Mouse (Mus musculus): Measurements from ENCODE around the gene Golga3. TPM values are rescaled to one million over a fixed set of nuclear protein-coding genes. Genes with fewer than 3 reads are reported as not detected.
A peak's percentile ranks its signal among the peaks of the same experiment; 100 is the strongest.

Gene Golga3
- 20.6 and 22.3 TPM in 2 replicates for polyA plus RNA-seq (2016; fragmentation: Nextera tagmentation; extraction: Ambion mirVana)

DNA sequence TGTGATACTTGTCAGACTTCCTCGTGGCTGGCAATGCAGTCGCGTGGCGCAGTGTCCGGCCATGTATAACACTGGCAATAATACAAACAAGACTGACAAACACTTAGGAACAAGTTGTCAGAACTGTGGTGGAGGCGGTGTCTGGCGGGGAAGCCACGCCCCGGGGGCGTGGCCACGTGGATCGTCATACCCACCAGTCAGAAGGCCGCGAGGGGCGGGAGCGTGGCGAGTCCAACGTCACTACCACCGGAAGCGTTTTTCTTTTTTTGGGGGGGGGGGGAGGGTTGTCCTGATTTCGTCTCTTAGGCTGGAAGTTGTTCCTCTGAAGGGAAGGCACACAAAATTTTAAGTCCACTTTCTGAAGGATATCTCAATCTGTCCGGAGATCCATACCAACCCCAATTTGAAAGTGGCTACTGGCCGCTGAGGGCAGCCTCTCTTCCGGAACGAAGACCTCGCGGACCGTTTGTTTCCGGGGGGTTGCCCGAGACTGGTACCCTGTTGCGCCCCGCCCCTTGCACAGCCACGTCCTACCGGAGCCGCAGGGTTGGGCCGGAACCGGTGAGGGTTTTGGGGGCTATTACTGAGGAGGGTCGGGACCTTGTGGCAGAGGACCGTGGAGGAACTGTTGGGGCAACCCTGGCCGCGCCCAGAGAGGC is at the start of gene Golga3:
Gene Golga3 (plus strand): TSS at position 340 of the 659 bp plus-strand sequence.
- peak within 1 kb of the TSS; percentile 93 for H3K27ac ChIP-seq
- peaks cover 5% of the 10 kb centered on the region; the same call in 1 of the 2 replicates for H3K36me3 ChIP-seq
- DNase-seq (ENCODE audit: low spot score) = peak; percentile 94
- H3K9me3 ChIP-seq = no peaks in the 10 kb centered on the region
- WGBS = under 1% methylated on average over 41 of the region's 41 CpGs
- H3K27me3 ChIP-seq (ENCODE audit: insufficient read depth, poor library complexity, severe bottlenecking) = no peaks in the 10 kb centered on the region
- H3K4me3 ChIP-seq = peak within 1 kb of the TSS; percentile 77
- peaks cover 8% of the 10 kb centered on the region for H3K4me1 ChIP-seq

DNA sequence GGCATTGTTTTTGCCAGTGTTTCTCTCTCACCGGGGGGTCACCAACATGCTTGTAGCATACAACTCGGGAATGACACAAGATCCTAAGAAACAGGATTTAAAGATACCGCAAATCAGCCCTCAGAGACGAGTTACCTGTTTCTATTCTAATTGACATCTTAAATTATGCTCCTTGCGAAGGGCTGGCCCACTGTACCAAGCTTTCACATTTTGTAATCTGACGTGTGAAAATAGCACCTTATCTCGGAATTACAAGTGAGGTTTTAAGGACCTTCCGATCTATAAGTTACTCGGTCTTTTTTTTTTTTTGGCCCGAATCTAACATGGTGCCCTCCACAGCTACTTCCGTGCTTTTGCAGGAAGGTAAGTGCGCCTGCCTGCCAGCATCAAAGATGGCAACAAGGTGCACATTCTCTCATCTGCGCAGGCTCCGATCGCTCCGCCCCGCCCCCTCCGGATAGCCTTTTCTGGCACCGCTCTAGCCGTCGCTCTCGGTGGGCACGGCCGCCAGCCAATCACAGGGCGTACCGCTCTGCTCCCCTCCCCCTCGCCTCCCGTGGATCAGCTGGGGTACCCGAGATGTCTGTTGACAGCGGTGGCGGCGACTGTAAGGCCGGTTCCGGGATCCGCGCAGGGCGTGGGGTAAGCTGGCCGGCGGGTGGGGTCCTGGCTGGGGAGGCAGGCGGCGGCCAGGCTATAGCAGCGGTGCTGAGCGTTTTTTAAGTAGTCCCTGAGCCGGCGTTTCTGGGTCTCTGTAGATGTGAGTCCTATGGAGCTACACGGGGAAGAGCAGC is 41.0 kb upstream of the Golga3 start, which contains the start of gene Chfr:
Gene Chfr (plus strand): TSS at position 550 of the 794 bp plus-strand sequence.
- Histone ChIP-seq H3K27ac (peak within 1 kb of the TSS; percentile 84), H3K4me3 (peak within 1 kb of the TSS; percentile 84), H3K4me1 (0 out of 2 replicates have a peak, but pooled peaks cover 3% of the 10 kb centered on the region), H3K36me3 (peaks cover 16% of the 10 kb centered on the region), H3K27me3 (ENCODE audit: insufficient read depth, poor library complexity, severe bottlenecking) (no peaks in the 10 kb centered on the region), H3K9me3 (0 out of 2 replicates have a peak, but pooled peaks cover 5% of the 10 kb centered on the region)
- DNase-seq (ENCODE audit: low spot score) = peak; percentile 100
- 4% methylated on average over 46 of the region's 46 CpGs for WGBS

DNA sequence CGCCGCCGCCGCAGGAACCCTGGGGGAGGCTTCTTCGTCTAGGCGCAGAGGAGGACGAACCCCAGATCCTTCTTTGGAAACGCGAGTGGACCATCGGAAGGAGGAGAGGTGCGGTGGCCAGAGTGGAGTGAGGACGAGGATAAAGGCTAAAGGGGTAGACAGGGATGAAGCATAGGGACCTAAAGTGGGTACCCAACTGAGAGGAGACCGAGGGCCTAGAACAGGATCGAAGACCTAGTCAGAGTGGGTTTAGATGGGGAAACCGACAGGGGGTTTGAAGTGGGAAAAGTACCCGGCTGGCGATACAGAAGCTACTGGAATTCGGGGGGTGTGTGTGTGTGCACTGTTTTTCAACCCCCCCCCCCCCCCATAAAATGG is 40.4 kb upstream of the Golga3 start:
- H3K36me3 ChIP-seq = peaks cover 19% of the 10 kb centered on the region
- 0 out of 2 replicates have a peak, but pooled peaks cover 5% of the 10 kb centered on the region for H3K9me3 ChIP-seq
- peak overlapping the region; percentile 84 for H3K27ac ChIP-seq
- no peak for DNase-seq (ENCODE audit: low spot score)
- WGBS = 8% methylated on average over 18 of the region's 18 CpGs
- H3K4me3 ChIP-seq = peak overlapping the region; percentile 84
- H3K27me3 ChIP-seq (ENCODE audit: insufficient read depth, poor library complexity, severe bottlenecking) = no peaks in the 10 kb centered on the region
- 0 out of 2 replicates have a peak, but pooled peaks cover 3% of the 10 kb centered on the region for H3K4me1 ChIP-seq

DNA sequence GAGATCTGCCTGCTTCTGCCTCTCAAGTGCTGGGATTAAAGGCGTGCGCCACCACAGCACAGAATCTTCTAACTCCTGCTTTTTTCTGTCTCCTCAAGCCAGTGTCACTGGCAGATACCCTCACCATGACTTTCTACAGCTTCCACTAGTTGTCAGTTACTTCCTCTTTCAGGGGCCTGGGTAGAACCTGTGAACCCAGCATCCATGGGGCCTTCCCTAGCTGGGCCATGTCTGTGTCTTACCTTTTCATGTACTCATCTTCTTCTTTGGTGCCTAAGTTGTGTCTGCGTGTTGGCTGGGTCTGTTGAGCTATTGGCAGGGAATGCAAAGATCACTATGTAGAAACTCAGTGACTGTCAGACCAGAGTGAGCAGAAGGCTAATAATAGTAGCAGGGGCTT is 38.7 kb upstream of the Golga3 start:
- no peak overlapping the region for H3K27ac ChIP-seq
- no peak for DNase-seq (ENCODE audit: low spot score)
- WGBS = over 99% methylated on average over 3 of the region's 3 CpGs
- H3K9me3 ChIP-seq = 0 out of 2 replicates have a peak, but pooled peaks cover 5% of the 10 kb centered on the region
- H3K27me3 ChIP-seq (ENCODE audit: insufficient read depth, poor library complexity, severe bottlenecking) = no peaks in the 10 kb centered on the region
- 0 out of 2 replicates have a peak, but pooled peaks cover 3% of the 10 kb centered on the region for H3K4me1 ChIP-seq
- H3K4me3 ChIP-seq = no peak overlapping the region
- peaks cover 34% of the 10 kb centered on the region for H3K36me3 ChIP-seq

DNA sequence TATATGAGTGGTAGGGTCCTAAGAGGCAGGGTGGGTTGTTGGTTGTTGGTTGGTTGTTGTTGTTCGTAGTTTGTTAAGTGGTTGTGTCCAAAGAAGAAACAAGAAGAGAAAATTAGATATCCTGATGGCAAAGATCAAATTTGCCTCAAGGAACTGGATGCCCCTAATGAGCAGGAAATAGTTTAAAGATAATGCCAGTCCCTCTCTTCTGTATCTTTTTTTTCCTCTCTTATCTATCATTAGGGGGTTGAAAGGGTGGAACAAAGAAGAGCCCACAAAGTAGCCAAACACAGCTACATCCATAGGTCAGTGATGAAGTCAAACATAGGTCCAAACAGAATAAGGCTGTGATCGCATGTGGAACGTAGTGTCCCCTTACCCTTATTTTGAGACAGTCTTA is 37.2 kb upstream of the Golga3 start:
- WGBS = 84% methylated on average over 3 of the region's 3 CpGs
- H3K27me3 ChIP-seq (ENCODE audit: insufficient read depth, poor library complexity, severe bottlenecking) = no peaks in the 10 kb centered on the region
- H3K9me3 ChIP-seq = no peaks in the 10 kb centered on the region
- 0 out of 2 replicates have a peak, but pooled peaks cover 3% of the 10 kb centered on the region for H3K4me1 ChIP-seq
- DNase-seq (ENCODE audit: low spot score) = no peak
- peaks cover 46% of the 10 kb centered on the region for H3K36me3 ChIP-seq
- no peak overlapping the region for H3K4me3 ChIP-seq
- no peak overlapping the region for H3K27ac ChIP-seq

DNA sequence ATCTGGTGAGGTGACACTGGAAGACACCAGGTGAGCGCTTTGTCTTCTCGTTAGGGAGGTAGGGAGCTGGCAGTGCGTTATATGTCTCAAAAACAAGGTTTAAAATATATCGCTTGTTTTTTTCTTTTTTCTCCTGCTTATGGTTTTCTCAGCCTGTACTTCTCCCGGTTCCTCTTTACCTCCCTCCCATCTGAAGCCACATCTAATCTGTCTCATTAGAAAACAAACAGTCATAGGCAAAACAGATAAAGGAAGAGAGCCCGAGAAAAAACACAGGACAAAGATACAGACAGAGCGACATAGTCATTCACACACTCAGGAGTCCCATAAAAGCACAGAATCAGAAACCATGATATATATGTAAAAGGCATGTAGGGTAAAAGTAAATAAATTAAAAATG is 36.1 kb upstream of the Golga3 start:
- Histone ChIP-seq H3K27ac (no peak overlapping the region), H3K4me1 (0 out of 2 replicates have a peak, but pooled peaks cover 3% of the 10 kb centered on the region), H3K27me3 (ENCODE audit: insufficient read depth, poor library complexity, severe bottlenecking) (no peaks in the 10 kb centered on the region), H3K9me3 (no peaks in the 10 kb centered on the region), H3K36me3 (peaks cover 57% of the 10 kb centered on the region), H3K4me3 (no peak overlapping the region)
- DNase-seq (ENCODE audit: low spot score) = no peak
- WGBS = 82% methylated on average over 7 of the region's 7 CpGs

DNA sequence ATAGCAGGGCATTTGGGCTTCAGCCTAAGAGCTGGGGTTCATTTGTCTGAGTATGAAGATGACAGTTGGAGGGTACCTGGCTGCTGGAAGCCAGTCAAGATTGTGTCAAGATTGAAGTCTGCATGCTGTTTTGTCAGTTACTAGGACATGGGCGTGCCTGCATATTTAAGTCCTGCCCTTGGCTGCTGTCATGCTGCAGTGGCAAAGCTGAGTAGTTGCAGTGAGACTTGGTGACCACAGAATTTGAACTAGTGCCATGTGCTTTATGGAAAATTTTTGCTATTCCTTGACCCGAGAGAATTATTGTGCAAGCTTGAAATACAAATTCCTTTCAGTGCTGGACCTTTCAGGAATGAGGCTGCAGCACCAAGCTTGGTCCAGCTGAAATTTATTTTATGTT is 34.2 kb upstream of the Golga3 start:
- Histone ChIP-seq H3K4me1 (0 out of 2 replicates have a peak, but pooled peaks cover 3% of the 10 kb centered on the region), H3K27ac (no peak overlapping the region), H3K36me3 (peaks cover 75% of the 10 kb centered on the region), H3K9me3 (no peaks in the 10 kb centered on the region), H3K27me3 (ENCODE audit: insufficient read depth, poor library complexity, severe bottlenecking) (no peaks in the 10 kb centered on the region), H3K4me3 (no peak overlapping the region)
- 84% methylated on average over 2 of the region's 2 CpGs for WGBS
- no peak for DNase-seq (ENCODE audit: low spot score)

DNA sequence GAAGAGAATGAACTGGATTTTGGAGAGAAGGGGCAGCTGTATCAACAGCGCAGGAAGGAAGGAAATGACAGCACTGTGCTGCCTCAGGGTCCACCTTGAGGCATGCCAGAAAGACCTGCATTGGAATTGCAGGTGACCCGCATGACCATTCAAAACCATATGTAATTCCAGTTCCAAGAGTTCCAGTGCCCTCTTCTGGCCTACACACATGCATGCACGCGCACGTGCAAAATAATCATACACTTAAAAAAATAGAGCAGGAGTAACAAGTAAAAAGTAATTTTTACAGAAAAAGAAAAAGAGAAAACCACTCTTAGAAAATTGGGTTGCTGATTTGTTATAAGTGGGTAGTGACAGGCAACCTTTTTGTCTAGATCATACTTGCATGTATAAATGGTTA is 33.5 kb upstream of the Golga3 start:
- Histone ChIP-seq H3K27me3 (ENCODE audit: insufficient read depth, poor library complexity, severe bottlenecking) (no peaks in the 10 kb centered on the region), H3K9me3 (no peaks in the 10 kb centered on the region), H3K36me3 (peaks cover 80% of the 10 kb centered on the region), H3K27ac (no peak overlapping the region), H3K4me3 (no peak overlapping the region), H3K4me1 (no peaks in the 10 kb centered on the region)
- no peak for DNase-seq (ENCODE audit: low spot score)
- WGBS = 89% methylated on average over 5 of the region's 5 CpGs

DNA sequence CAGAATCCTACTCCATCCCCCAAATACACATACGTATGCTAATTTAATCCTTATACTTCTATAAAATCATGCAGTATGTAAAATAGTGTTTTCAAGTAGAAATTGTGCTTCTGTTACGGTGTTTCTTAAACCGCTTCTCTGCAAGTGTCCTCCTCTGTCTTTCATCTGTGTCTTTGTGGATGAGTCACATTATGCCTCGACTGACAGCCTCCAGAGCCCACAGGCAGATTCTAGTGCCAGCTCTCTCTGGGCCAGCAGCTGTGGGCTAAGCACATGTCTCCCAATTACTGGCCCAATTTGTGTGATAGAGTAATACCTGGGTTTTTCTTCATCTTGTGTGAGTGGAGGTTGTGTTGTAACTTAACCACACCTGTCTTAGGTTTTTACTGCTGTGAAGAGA is 7.1 kb upstream of the Golga3 start:
- no peaks in the 10 kb centered on the region for H3K9me3 ChIP-seq
- H3K4me3 ChIP-seq = no peak overlapping the region
- H3K36me3 ChIP-seq = peaks cover 65% of the 10 kb centered on the region
- H3K27ac ChIP-seq = no peak overlapping the region
- 89% methylated on average over 4 of the region's 4 CpGs for whole genome bisulfite sequencing
- no peaks in the 10 kb centered on the region for H3K4me1 ChIP-seq
- no peak for DNase-seq (ENCODE audit: low spot score)
- no peaks in the 10 kb centered on the region for H3K27me3 ChIP-seq (ENCODE audit: insufficient read depth, poor library complexity, severe bottlenecking)

DNA sequence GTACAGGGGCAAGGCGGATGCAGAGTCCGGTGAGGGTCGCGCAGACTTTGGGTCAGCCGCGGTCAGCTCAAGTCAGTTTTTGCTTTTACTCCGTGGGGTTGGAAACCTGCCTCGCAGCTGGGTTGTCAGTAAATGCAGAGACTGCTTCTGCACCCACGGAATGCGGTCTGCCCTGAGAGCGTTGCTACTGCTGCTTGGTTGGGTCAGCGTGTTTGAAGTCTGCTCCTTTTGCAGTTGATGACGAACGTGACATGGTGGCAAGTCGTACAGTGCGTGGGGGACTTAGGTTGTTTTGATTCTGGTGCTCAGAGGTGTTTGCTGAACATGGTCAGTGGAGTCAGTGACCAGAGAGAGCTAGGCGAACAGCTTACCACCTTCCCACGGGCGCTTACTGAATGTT is 520 bp downstream of the Golga3 start:
- no peak for DNase-seq (ENCODE audit: low spot score)
- Histone ChIP-seq H3K4me3 (peak overlapping the region; percentile 77), H3K27me3 (ENCODE audit: insufficient read depth, poor library complexity, severe bottlenecking) (no peaks in the 10 kb centered on the region), H3K27ac (peak overlapping the region; percentile 93), H3K36me3 (peaks cover 7% of the 10 kb centered on the region), H3K4me1 (peaks cover 8% of the 10 kb centered on the region), H3K9me3 (no peaks in the 10 kb centered on the region)
- WGBS = 3% methylated on average over 19 of the region's 19 CpGs

DNA sequence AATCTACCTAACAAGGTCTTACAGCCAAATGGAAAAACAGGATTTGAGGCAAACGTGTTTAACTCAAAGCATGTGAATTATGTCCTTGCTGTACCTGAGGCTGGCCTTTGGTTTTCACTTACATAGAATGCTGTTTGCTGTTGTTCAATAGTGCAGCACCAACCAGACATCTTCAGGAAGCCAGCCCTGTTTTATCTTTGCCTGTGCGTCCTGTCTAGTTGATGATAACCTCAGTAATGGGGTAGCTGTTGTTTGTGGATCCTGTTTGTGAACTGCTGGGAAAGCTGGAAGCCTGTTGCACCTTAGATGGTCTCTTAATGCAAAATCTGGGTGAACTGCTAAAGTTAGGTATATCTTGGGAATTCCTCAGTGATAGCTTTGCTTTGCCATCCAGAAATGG is 2.1 kb downstream of the Golga3 start:
- H3K27me3 ChIP-seq (ENCODE audit: insufficient read depth, poor library complexity, severe bottlenecking) = no peaks in the 10 kb centered on the region
- H3K4me1 ChIP-seq = peaks cover 8% of the 10 kb centered on the region
- H3K27ac ChIP-seq = no peak overlapping the region
- H3K36me3 ChIP-seq = peaks cover 18% of the 10 kb centered on the region
- H3K9me3 ChIP-seq = no peaks in the 10 kb centered on the region
- 67% methylated on average over 2 of the region's 2 CpGs for WGBS
- no peak overlapping the region for H3K4me3 ChIP-seq
- DNase-seq (ENCODE audit: low spot score) = no peak

DNA sequence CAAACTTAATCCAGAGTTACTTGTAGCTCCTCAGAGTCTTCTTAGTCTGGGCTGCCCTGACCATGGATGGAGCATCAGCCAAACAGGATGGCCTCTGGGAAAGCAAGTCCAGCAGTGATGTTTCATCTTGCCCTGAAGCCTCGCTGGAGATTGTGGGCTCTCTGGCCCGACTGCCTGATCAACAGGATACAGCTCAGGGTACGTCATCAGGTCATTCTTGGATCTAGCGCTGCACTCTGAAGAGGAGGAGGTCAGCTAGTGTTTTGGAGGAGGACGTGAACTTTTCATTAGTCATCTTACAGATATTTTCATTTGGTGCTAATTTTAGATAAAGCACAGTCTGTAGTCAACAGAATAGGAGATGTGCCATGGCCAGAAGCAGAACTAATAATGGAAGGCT is 5.2 kb downstream of the Golga3 start:
- Histone ChIP-seq H3K27ac (no peak overlapping the region), H3K9me3 (no peaks in the 10 kb centered on the region), H3K4me1 (peaks cover 8% of the 10 kb centered on the region), H3K36me3 (peaks cover 48% of the 10 kb centered on the region), H3K27me3 (ENCODE audit: insufficient read depth, poor library complexity, severe bottlenecking) (no peaks in the 10 kb centered on the region), H3K4me3 (no peak overlapping the region)
- 86% methylated on average over 5 of the region's 5 CpGs for WGBS
- no peak for DNase-seq (ENCODE audit: low spot score)
